Mouse (Mus musculus) heart, embryonic 11.5 days (tissue): ENCODE results near the gene Tbc1d16. TPM values are rescaled to one million over a fixed set of nuclear protein-coding genes. Genes with fewer than 3 reads are reported as not detected.

Experiments used
- ATAC-seq: fragments of 200-750 bp; cut with Nextera tagmentation; replicated peaks from 2 replicates; pipeline ENCODE4 v1.8.0; 2017; ENCODE audit warnings: moderate library complexity; ENCODE audit not compliant: insufficient number of reproducible peaks, low FRiP score, low TSS enrichment
- H3K27ac ChIP-seq: fragments of 300-500 bp; sonication (generic); 2 replicates; pipeline ENCODE4 v1.5.1; 2014; ENCODE audit warnings: mild to moderate bottlenecking, low read depth, low read length
- H3K27me3 ChIP-seq: fragments of 300-500 bp; sonication (generic); 2 replicates; pipeline ENCODE4 v1.6.1; 2014; ENCODE audit warnings: mild to moderate bottlenecking, low read length, mixed read lengths; ENCODE audit not compliant: control insufficient read depth, insufficient read depth
- H3K36me3 ChIP-seq: fragments of 300-500 bp; sonication (generic); 2 replicates; pipeline ENCODE4 v1.6.1; 2014; ENCODE audit warnings: mild to moderate bottlenecking, low read length, moderate library complexity, mixed read lengths; ENCODE audit not compliant: control insufficient read depth, insufficient read depth
- H3K4me1 ChIP-seq: fragments of 300-500 bp; sonication (generic); 2 replicates; pipeline ENCODE4 v1.6.1; 2014; ENCODE audit warnings: low read length; ENCODE audit not compliant: control insufficient read depth, insufficient read depth
- H3K4me2 ChIP-seq: fragments of 300-500 bp; sonication (generic); 2 replicates; pipeline ENCODE4 v1.6.1; 2014; ENCODE audit warnings: mild to moderate bottlenecking, moderate library complexity
- H3K4me3 ChIP-seq: fragments of 300-500 bp; sonication (generic); 2 replicates; pipeline ENCODE4 v1.5.1; 2014; ENCODE audit warnings: low read depth, low read length
- H3K9ac ChIP-seq: fragments of 300-500 bp; sonication (generic); 2 replicates; pipeline ENCODE4 v1.6.1; 2014; ENCODE audit warnings: mild to moderate bottlenecking, low read depth, low read length, moderate library complexity
- H3K9me3 ChIP-seq: fragments of 300-500 bp; sonication (generic); replicated peaks from 2 replicates; pipeline ENCODE4 v1.6.1; 2016; ENCODE audit warnings: low read length; ENCODE audit not compliant: control insufficient read depth
- WGBS: fragments of 180-500 bp; shearing (Covaris S2); extraction: QIAGEN DNeasy Blood & Tissue Kit; methylation state at CpG from one replicate; pipeline ENCODE4 v1.1.7; 2014; ENCODE audit not compliant: insufficient replicate concordance; 5-methylcytosine and 5-hydroxymethylcytosine counted together
- polyA plus RNA-seq: library from polyadenylated mRNA; unstranded; fragments of >200 nt; fragmentation: Nextera tagmentation; extraction: Ambion mirVana; gene quantifications from 2 replicates; pipeline ENCODE4 v1.2.1, GENCODE M21; 2014

Tbc1d16 gene
- polyA plus RNA-seq, 1 experiment from 2014 or later = 4.7 TPM

DNA sequence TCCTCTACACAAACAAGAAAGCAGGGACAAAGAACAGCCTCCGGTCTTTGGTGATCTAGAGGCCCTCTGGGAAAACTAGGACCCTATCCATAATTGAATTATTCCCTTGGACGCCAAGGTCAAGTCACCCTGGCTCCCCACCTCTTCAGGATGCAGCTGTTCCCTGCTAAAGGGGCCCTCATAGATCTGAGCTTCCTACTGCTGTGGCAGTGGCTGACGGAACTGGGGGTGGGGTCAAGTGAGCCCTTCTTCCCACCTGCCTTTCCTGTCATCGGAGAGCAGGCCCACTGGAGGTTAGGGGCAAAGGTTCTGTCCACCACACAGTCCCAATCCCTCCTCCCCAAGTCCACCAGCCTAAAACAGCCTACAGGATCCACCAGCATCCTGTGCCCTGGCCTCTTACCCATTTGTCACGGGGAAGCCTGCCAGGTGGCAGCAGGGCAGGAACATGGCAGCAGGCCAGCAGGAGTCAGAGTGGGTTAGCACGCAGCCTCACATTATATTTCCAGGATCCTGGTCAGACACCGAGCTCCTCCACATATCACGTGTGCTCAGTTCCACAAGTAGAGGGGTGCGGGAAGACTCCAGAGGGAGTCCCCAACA lies 12.3 kb downstream of the Tbc1d16 start:
- H3K9me3 ChIP-seq = no peaks in the 10 kb centered on the region
- peak overlapping the region; percentile 58 for H3K9ac ChIP-seq
- no peak for ATAC-seq
- H3K4me3 ChIP-seq = no peak overlapping the region
- no peaks in the 10 kb centered on the region for H3K27me3 ChIP-seq
- H3K4me2 ChIP-seq = peak overlapping the region; percentile 73
- WGBS = 52% methylated on average over 9 of the region's 9 CpGs
- peak overlapping the region; percentile 84 for H3K27ac ChIP-seq
- no peaks in the 10 kb centered on the region for H3K36me3 ChIP-seq
- peaks cover 40% of the 10 kb centered on the region for H3K4me1 ChIP-seq

DNA sequence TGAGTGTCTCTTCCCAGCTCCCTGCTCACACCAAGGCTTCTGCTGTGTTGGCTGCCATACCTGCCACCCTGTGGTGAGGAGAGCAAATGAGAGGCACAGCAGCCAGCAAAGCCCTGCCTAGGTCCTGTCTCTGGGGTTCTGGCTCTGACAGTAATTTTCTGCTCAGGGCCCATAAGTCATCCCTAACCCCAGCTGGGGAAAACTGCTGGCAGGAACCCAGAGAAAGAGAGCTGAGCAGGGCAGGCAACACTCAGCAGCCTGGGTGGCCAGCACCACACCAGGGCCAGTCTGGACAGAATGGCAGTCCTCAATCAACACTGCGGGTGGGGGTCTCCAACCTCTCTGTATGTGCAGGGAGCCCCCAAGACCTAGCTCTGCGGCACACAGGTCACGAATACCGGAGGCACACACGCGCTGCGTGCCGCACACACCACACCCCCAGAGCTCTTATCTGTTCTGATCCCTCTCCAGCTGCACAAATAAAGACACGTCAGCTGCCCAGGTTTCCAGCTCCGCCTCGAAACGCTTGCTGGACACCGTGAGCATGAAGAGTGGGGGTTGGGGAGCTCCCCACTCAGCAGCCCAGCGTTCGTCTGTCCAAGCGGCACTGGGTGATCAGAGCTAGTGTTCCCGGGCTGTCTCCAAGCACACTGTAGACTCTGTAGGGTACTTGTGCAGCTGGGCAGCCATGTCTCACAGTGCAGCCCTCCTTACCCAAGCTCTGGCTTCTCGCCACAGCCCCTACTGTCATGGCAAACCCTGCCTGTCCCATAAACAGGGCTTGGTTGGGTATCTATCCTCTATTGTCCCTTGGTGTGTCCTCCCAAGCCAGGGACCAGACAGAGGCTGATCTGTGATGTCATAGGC lies 13.0 kb downstream of the Tbc1d16 start:
- H3K9me3 ChIP-seq = no peaks in the 10 kb centered on the region
- H3K36me3 ChIP-seq = no peaks in the 10 kb centered on the region
- WGBS = 4% methylated on average over 18 of the region's 18 CpGs
- peaks cover 44% of the 10 kb centered on the region for H3K4me1 ChIP-seq
- H3K27ac ChIP-seq = peak overlapping the region; percentile 84
- peak overlapping the region; percentile 34 for H3K4me3 ChIP-seq
- H3K27me3 ChIP-seq = no peaks in the 10 kb centered on the region
- H3K9ac ChIP-seq = peak overlapping the region; percentile 58
- ATAC-seq = peak; percentile 71
- peak overlapping the region; percentile 73 for H3K4me2 ChIP-seq

DNA sequence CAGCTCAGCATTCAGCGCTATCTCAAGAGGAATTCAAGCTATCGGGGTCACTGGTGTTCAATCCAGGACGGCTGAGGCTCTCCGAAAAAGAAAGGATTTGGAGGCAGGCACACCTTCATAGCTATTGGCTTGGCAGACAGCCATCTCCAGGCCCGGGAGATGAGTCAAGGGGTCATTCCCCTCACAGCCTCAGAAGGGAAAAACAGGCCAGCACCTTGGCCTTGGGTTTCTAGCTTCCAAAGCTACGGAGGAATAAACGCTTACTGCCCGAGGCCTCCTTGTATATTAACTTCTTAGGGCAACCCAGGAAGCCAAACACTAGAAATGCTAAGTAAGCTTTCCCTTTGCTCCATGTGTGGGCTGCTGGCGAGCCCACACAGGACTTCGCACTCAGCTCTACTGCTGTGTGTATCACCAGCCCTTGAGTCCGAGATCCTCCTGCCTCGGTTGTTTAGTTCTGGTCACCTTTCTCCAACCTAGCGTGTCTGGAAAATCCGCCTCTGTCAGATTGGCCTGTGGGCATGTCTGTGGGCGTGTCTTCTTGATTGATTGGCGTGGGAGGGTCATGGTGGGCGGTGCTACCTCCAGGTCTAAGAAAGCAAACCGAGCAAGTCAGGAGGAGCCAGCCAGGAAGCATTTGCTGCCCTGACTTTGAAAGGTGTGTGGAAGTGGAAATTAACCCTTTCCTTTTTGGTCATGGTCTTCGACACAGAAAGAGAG lies 15.0 kb downstream of the Tbc1d16 start:
- no peak overlapping the region for H3K4me2 ChIP-seq
- H3K27ac ChIP-seq = no peak overlapping the region
- no peak overlapping the region for H3K9ac ChIP-seq
- H3K9me3 ChIP-seq = no peaks in the 10 kb centered on the region
- H3K4me1 ChIP-seq = peaks cover 38% of the 10 kb centered on the region
- H3K36me3 ChIP-seq = no peaks in the 10 kb centered on the region
- 54% methylated on average over 19 of the region's 19 CpGs for WGBS
- H3K27me3 ChIP-seq = no peaks in the 10 kb centered on the region
- no peak overlapping the region for H3K4me3 ChIP-seq
- ATAC-seq = no peak

DNA sequence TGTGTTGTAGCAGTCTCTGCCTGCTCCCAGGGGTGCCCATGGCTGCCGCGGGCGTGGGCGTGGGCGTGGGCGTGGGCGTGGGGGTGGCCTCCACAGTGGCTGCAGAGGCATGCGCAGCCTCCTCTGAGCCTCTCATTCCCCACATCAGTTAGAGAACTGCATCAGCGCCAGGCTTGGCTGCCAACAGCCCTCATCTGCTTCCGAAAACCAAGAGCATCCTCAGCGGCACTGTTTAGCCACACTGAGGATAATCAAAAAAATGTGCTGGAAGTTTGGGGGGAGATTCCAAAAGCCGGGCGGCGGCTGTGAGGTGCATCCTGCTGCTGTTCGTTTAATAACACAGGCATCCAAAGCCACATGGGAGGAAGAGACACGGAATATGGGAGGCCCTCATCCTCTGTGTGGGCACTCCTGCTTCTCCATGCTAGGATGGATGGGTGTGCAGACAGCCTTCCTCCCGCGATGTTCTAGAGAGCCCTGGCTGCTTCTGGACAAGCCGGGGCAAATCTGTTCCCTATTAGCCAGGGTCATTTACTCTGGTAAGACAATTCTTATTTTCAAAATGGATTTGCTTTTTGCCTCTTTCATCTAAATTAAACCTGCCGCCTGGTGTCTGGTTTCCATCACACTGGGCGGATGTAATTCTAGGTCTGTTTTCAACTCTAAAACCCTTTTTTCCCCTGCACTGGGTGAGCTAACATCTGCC lies 16.5 kb downstream of the Tbc1d16 start:
- Histone ChIP-seq H3K36me3 (no peaks in the 10 kb centered on the region), H3K4me2 (no peak overlapping the region), H3K27me3 (no peaks in the 10 kb centered on the region), H3K27ac (no peak overlapping the region), H3K9me3 (no peaks in the 10 kb centered on the region), H3K4me3 (no peak overlapping the region), H3K4me1 (peaks cover 38% of the 10 kb centered on the region), H3K9ac (no peak overlapping the region)
- WGBS = 85% methylated on average over 21 of the region's 21 CpGs
- no peak for ATAC-seq

DNA sequence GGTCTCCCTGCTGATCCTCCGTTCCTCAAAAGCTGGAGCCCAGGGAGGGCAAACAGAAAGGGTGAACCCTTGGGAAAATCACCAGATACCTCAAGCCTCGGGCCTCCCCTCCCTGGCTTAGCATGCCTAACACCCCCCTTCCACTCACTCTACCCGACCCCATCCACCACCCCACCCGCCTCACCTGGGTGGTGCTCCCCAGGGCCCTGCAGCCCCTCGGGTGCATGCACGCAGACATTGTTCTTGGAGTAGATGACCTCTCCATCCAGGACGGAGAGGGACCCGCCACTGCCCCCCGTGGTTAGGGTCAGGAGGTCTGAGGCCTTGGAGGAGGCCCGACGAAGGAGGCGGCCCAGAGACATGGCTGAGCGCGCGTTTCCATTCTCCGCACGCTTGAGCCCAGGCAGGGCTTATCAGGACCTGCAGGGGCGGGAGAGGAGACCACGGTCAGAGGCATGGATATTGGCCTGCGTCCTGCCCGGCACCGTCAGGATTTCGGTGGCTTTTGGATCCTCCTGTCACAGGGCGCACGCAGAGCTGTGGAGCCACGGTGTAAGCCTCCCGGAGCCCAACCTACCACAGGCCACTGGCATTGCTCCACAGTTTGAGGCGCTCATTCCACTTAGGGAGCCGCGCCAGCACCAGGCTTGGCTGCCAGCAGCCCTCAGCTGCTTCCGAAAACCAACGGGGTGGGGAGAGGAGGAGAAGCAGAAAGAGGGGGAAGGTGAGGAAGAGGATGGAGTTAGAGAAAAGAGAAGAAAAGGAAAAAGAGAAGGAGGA lies 17.8 kb downstream of the Tbc1d16 start:
- no peak for ATAC-seq
- H3K36me3 ChIP-seq = peaks cover 3% of the 10 kb centered on the region; the same call in 1 of the 2 replicates
- no peak overlapping the region for H3K4me3 ChIP-seq
- no peak overlapping the region for H3K9ac ChIP-seq
- H3K27me3 ChIP-seq = no peaks in the 10 kb centered on the region
- no peaks in the 10 kb centered on the region for H3K9me3 ChIP-seq
- H3K4me2 ChIP-seq = peak overlapping the region; percentile 12
- H3K4me1 ChIP-seq = peaks cover 27% of the 10 kb centered on the region
- WGBS = 49% methylated on average over 32 of the region's 32 CpGs
- no peak overlapping the region for H3K27ac ChIP-seq

DNA sequence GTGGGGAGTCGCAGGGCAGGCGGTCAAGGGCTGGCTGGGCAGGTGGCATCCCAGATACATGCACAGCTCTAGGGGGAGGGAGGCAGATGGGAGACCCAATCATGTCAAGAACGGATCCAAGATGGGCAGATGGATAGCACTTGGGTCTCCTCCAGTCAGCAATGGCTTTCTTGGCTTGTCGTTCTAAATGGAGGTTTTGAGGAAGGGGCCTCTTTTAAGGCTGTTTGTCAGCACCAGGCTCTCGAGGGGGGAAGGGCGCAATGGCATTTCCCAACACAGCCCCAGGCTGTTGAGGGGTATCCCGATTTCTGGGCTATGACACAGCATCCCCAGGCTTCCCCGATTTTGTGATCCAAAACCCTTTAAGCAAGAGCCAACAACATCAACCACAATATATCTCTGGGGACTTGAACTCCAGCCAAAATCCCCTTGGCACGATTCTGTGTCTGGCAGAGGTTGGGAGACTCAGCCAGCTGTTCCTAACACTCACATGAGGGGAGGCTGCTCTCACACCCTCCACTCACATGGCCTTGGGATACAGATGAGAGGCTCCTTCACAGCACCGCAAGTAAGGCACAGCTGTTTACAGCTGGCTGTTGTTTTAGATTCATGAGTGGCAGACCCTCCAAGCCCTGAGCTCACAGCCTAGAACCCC lies 18.8 kb downstream of the Tbc1d16 start:
- no peak overlapping the region for H3K4me3 ChIP-seq
- H3K36me3 ChIP-seq = peaks cover 3% of the 10 kb centered on the region; the same call in 1 of the 2 replicates
- no peak overlapping the region for H3K4me2 ChIP-seq
- H3K27ac ChIP-seq = no peak overlapping the region
- no peaks in the 10 kb centered on the region for H3K27me3 ChIP-seq
- 83% methylated on average over 10 of the region's 10 CpGs for WGBS
- no peaks in the 10 kb centered on the region for H3K9me3 ChIP-seq
- peaks cover 17% of the 10 kb centered on the region for H3K4me1 ChIP-seq
- H3K9ac ChIP-seq = no peak overlapping the region
- no peak for ATAC-seq

- no peak overlapping the region for H3K9ac ChIP-seq
- H3K36me3 ChIP-seq = peaks cover 3% of the 10 kb centered on the region; the same call in 1 of the 2 replicates
- no peaks in the 10 kb centered on the region for H3K9me3 ChIP-seq
- no peak for ATAC-seq
- peaks cover 14% of the 10 kb centered on the region for H3K4me1 ChIP-seq
- no peak overlapping the region for H3K4me3 ChIP-seq
- no peak overlapping the region for H3K4me2 ChIP-seq
- no peak overlapping the region for H3K27ac ChIP-seq
- 89% methylated on average over 20 of the region's 20 CpGs for WGBS
- H3K27me3 ChIP-seq = no peaks in the 10 kb centered on the region
These were observed 19.4 kb downstream of the Tbc1d16 start for GRCm38 (mm10) chr11:119208870-119209370.
